Mouse (Mus musculus) neural tube, embryonic 13.5 days (tissue): Measurements from ENCODE around the gene Homer3. TPM values are rescaled to one million over a fixed set of nuclear protein-coding genes. Genes with fewer than 3 reads are reported as not detected.

Experiments
- ATAC-seq: fragments of 200-750 bp; cut with Nextera tagmentation; 2 replicates; pipeline ENCODE4 v1.8.0; 2017; ENCODE audit warnings: low read depth, mild to moderate bottlenecking, moderate TSS enrichment, moderate library complexity
- H3K27ac ChIP-seq: fragments of 300-500 bp; sonication (generic); replicated peaks from 2 replicates; pipeline ENCODE4 v1.5.1; 2015; ENCODE audit warnings: moderate library complexity, mild to moderate bottlenecking, inconsistent platforms
- H3K27me3 ChIP-seq: fragments of 300-500 bp; sonication (generic); 2 replicates; pipeline ENCODE4 v1.6.1; 2015; ENCODE audit warnings: mild to moderate bottlenecking, inconsistent platforms
- H3K36me3 ChIP-seq: fragments of 300-500 bp; sonication (generic); 2 replicates; pipeline ENCODE4 v1.6.1; 2015; ENCODE audit warnings: mild to moderate bottlenecking, inconsistent platforms
- H3K4me1 ChIP-seq: fragments of 300-500 bp; sonication (generic); replicated peaks from 2 replicates; pipeline ENCODE4 v1.6.1; 2015; ENCODE audit warnings: inconsistent platforms
- H3K4me2 ChIP-seq: fragments of 300-500 bp; sonication (generic); 2 replicates; pipeline ENCODE4 v1.6.1; 2015; ENCODE audit warnings: inconsistent platforms, mild to moderate bottlenecking, moderate library complexity
- H3K4me3 ChIP-seq: fragments of 300-500 bp; sonication (generic); 2 replicates; pipeline ENCODE4 v1.5.1; 2015; ENCODE audit warnings: mild to moderate bottlenecking, inconsistent platforms
- H3K9ac ChIP-seq: fragments of 300-500 bp; sonication (generic); 2 replicates; pipeline ENCODE4 v1.6.1; 2015; ENCODE audit warnings: moderate library complexity, mild to moderate bottlenecking, inconsistent platforms
- H3K9me3 ChIP-seq: fragments of 300-500 bp; sonication (generic); 2 replicates; pipeline ENCODE4 v1.6.1; 2016; ENCODE audit warnings: inconsistent platforms
- WGBS: fragments of 180-500 bp; shearing (Covaris S2); methylation state at CpG from one replicate; pipeline ENCODE4 v1.1.7; 2015; 5-methylcytosine and 5-hydroxymethylcytosine counted together
- polyA plus RNA-seq: library from polyadenylated mRNA; unstranded; fragments of >200 nt; fragmentation: Nextera tagmentation; extraction: Ambion mirVana; gene quantifications from 2 replicates; pipeline ENCODE4 v1.2.1, GENCODE M21; 2015

Gene Homer3
- 49.6 and 52.1 TPM in 2 replicates for polyA plus RNA-seq

- peak within 1 kb of the TSS; percentile 88 for H3K9ac ChIP-seq
- H3K36me3 ChIP-seq, result peaks cover 29% of the 10 kb centered on the region
- no peaks in the 10 kb centered on the region for H3K9me3 ChIP-seq
- peaks cover 27% of the 10 kb centered on the region for H3K4me1 ChIP-seq
- H3K4me3 ChIP-seq, result peak within 1 kb of the TSS; percentile 76
- H3K4me2 ChIP-seq, result peak within 1 kb of the TSS; percentile 89
- 2% methylated on average over 35 of the region's 36 CpGs for WGBS
- H3K27ac ChIP-seq, result peak within 1 kb of the TSS; percentile 50
- peak; percentile 88 for ATAC-seq
- H3K27me3 ChIP-seq, result no peaks in the 10 kb centered on the region
These were observed at the start of gene Homer3 for GRCm38 (mm10) chr8:70282603-70283135. TSS of gene Homer3 (plus strand) at chr8:70282827.

GRCm38 (mm10) chr8:70233606-70234005 is 49.0 kb upstream of the Homer3 start:
- Histone ChIP-seq H3K27ac (peak overlapping the region; percentile 96), H3K9me3 (no peaks in the 10 kb centered on the region), H3K4me3 (peak overlapping the region; percentile 71), H3K4me2 (peak overlapping the region; percentile 90), H3K27me3 (no peaks in the 10 kb centered on the region), H3K9ac (peak overlapping the region; percentile 85), H3K4me1 (peaks cover 39% of the 10 kb centered on the region), H3K36me3 (peaks cover 50% of the 10 kb centered on the region)
- 6% methylated on average over 13 of the region's 13 CpGs for WGBS
- peak; percentile 48 for ATAC-seq

- peak; percentile 96 for ATAC-seq
- H3K27me3 ChIP-seq, result no peaks in the 10 kb centered on the region
- peak within 1 kb of the TSS; percentile 71 for H3K4me3 ChIP-seq
- H3K9ac ChIP-seq, result peak within 1 kb of the TSS; percentile 85
- peak within 1 kb of the TSS; percentile 96 for H3K27ac ChIP-seq
- H3K4me1 ChIP-seq, result peaks cover 39% of the 10 kb centered on the region
- peak within 1 kb of the TSS; percentile 90 for H3K4me2 ChIP-seq
- peaks cover 50% of the 10 kb centered on the region for H3K36me3 ChIP-seq
- H3K9me3 ChIP-seq, result no peaks in the 10 kb centered on the region
- WGBS, result under 1% methylated on average over 67 of the region's 67 CpGs
These were observed 48.4 kb upstream of the Homer3 start, which contains the start of the genes Sugp2 and Armc6 for GRCm38 (mm10) chr8:70234080-70234780. TSS of gene Sugp2 (plus strand) at chr8:70234226. TSS of gene Armc6 (minus strand) at chr8:70234466.

DNA sequence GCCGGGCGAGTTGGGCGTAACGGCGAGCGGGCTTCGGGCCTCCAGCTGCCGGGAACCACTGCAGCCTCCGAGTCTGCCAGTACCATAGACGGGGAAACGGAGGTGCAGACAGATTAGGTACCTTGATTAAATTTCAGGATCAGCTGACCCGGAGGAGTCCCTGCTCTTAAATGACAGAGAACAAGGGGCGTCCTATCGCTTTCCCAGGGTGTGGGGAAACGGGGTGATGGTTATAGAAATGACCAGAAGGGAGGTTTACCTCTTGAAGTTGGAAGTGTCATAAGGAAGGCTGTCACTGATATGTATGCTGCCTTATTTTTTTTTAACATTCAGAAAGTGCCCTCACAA is 47.9 kb upstream of the Homer3 start:
- Histone ChIP-seq H3K36me3 (peaks cover 49% of the 10 kb centered on the region), H3K4me3 (peak overlapping the region; percentile 71), H3K27ac (peak overlapping the region; percentile 96), H3K4me1 (peaks cover 39% of the 10 kb centered on the region), H3K27me3 (no peaks in the 10 kb centered on the region), H3K4me2 (peak overlapping the region; percentile 90), H3K9me3 (no peaks in the 10 kb centered on the region), H3K9ac (peak overlapping the region; percentile 85)
- ATAC-seq, result no peak
- under 1% methylated on average over 15 of the region's 15 CpGs for WGBS

DNA sequence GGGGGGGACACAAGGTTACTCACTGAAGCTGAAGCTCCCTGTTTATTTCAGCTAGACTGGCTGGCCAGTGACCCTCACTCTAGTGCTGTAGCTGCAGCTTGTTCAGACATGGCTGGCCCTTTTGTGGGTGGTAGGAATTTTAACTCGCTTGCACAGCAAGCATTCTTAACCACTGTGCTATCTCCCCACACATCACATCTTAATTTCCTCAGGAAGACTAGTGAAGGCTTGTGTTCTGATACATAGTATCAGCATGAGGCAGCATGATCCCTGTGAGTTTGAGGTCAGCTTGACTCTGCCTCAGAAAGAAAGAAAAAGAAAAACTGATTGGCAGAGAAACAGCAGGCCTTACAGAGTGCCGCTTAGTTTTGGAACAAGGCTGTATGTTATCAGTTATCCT is 44.8 kb upstream of the Homer3 start:
- ATAC-seq, result no peak
- WGBS, result 92% methylated on average over 2 of the region's 2 CpGs
- H3K4me3 ChIP-seq, result no peak overlapping the region
- H3K9me3 ChIP-seq, result no peaks in the 10 kb centered on the region
- no peak overlapping the region for H3K9ac ChIP-seq
- no peaks in the 10 kb centered on the region for H3K27me3 ChIP-seq
- peaks cover 31% of the 10 kb centered on the region for H3K4me1 ChIP-seq
- peaks cover 64% of the 10 kb centered on the region for H3K36me3 ChIP-seq
- no peak overlapping the region for H3K27ac ChIP-seq
- no peak overlapping the region for H3K4me2 ChIP-seq

GRCm38 (mm10) chr8:70240642-70241041 is 42.0 kb upstream of the Homer3 start:
- H3K27ac ChIP-seq, result no peak overlapping the region
- H3K9me3 ChIP-seq, result no peaks in the 10 kb centered on the region
- WGBS, result 91% methylated on average over 5 of the region's 5 CpGs
- peaks cover 27% of the 10 kb centered on the region for H3K4me1 ChIP-seq
- no peak overlapping the region for H3K4me2 ChIP-seq
- peaks cover 87% of the 10 kb centered on the region for H3K36me3 ChIP-seq
- no peak overlapping the region for H3K4me3 ChIP-seq
- no peaks in the 10 kb centered on the region for H3K27me3 ChIP-seq
- H3K9ac ChIP-seq, result no peak overlapping the region
- ATAC-seq, result no peak

DNA sequence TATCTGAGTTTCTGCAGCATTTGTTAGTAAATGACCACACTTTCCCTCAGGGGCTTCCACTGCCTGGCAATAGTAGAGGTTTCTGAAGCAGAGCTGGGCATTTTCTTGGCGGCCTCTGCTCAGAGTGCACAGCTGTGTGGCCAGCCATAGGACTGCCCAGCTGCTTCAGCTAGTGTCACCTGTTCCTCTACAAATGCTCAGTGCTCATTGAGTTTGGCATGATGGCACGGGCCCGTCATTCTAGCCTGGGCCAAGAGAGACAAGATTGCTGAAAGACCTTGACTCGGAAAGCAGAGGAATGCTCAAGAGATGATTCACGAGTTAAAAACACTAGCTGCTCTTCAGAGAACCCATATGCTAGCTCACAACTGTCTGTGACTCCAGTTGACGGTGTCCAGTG is 36.0 kb upstream of the Homer3 start:
- 92% methylated on average over 6 of the region's 6 CpGs for WGBS
- Histone ChIP-seq H3K4me2 (no peak overlapping the region), H3K36me3 (peaks cover 88% of the 10 kb centered on the region), H3K27me3 (no peaks in the 10 kb centered on the region), H3K4me3 (no peak overlapping the region), H3K9me3 (no peaks in the 10 kb centered on the region), H3K4me1 (peaks cover 17% of the 10 kb centered on the region), H3K27ac (no peak overlapping the region), H3K9ac (no peak overlapping the region)
- no peak for ATAC-seq

DNA sequence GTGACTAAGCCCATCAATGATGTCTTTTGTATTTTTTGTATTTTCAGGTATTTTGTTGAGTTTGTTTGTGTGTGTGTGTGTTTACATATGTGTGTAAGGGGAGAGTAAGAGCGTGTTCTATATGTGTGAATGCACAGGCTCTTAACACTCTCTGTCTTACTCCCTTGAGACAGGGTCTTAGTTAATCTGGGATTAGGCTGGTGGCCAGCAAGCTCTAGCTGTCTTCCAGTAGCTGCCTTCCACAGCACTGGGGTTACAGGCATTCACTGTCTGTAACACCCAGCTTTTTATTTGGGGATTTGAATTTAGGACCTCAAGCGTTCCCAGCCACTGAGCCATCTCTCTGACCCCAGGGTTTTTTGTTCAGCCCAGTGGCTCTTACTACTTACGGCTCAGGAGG is 34.8 kb upstream of the Homer3 start:
- 92% methylated on average over 3 of the region's 3 CpGs for WGBS
- no peak overlapping the region for H3K4me2 ChIP-seq
- no peak overlapping the region for H3K4me3 ChIP-seq
- no peak overlapping the region for H3K27ac ChIP-seq
- peaks cover 88% of the 10 kb centered on the region for H3K36me3 ChIP-seq
- ATAC-seq, result no peak
- no peaks in the 10 kb centered on the region for H3K27me3 ChIP-seq
- H3K9me3 ChIP-seq, result no peaks in the 10 kb centered on the region
- H3K9ac ChIP-seq, result no peak overlapping the region
- H3K4me1 ChIP-seq, result peaks cover 17% of the 10 kb centered on the region

- Histone ChIP-seq H3K4me1 (no peaks in the 10 kb centered on the region), H3K4me2 (no peak overlapping the region), H3K27me3 (no peaks in the 10 kb centered on the region), H3K27ac (no peak overlapping the region), H3K4me3 (no peak overlapping the region), H3K9ac (no peak overlapping the region), H3K36me3 (peaks cover 100% of the 10 kb centered on the region), H3K9me3 (no peaks in the 10 kb centered on the region)
- ATAC-seq, result no peak
- 86% methylated on average over 1 of the region's 1 CpGs for WGBS
These were observed 28.0 kb upstream of the Homer3 start for GRCm38 (mm10) chr8:70254628-70255027.

DNA sequence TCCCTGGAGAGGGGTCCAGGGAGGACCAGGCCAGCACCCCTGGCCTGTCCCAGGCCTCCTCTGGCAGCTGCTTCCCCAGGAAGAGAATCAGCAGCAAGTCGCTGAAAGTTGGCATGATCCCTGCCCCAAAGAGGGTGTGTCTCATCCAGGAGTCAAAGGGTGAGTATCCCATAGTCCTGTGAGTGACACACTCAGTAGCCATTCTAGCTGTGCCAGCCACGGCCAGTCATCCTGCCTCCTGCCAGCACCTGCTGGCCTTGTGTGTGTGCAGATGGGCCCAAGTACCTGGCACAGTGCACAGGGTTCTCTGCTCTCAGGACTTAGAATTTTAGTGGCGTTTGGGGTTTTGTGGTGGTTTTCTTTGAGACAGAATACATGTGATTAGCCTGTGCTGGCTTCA is 25.2 kb upstream of the Homer3 start:
- Histone ChIP-seq H3K27me3 (no peaks in the 10 kb centered on the region), H3K9ac (no peak overlapping the region), H3K36me3 (peaks cover 100% of the 10 kb centered on the region), H3K4me1 (no peaks in the 10 kb centered on the region), H3K27ac (no peak overlapping the region), H3K4me3 (no peak overlapping the region), H3K4me2 (no peak overlapping the region), H3K9me3 (no peaks in the 10 kb centered on the region)
- no peak for ATAC-seq
- 89% methylated on average over 3 of the region's 3 CpGs for whole genome bisulfite sequencing

DNA sequence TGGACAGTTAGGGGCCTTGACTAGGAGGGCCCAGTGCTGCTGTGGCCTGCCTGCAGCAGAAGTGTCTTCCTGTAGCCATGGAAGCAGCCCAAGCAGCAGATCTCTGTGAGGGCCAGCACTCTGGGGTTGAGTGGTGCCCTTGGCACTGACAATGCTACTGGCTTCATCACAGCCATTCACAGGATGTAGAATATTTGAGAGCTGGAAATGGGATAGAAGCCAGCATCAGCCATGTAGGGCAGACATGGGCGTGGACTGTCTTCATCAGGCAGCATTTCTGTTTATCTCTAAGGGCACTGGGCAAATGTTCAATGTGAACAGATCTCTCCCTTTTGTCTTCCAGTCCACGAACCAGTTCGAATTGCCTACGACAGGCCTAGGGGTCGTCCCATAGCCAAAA is 24.0 kb upstream of the Homer3 start:
- no peak overlapping the region for H3K4me2 ChIP-seq
- 95% methylated on average over 5 of the region's 5 CpGs for WGBS
- no peaks in the 10 kb centered on the region for H3K4me1 ChIP-seq
- no peak overlapping the region for H3K9ac ChIP-seq
- H3K4me3 ChIP-seq, result no peak overlapping the region
- H3K27ac ChIP-seq, result no peak overlapping the region
- H3K36me3 ChIP-seq, result peaks cover 100% of the 10 kb centered on the region
- H3K9me3 ChIP-seq, result no peaks in the 10 kb centered on the region
- ATAC-seq, result no peak
- H3K27me3 ChIP-seq, result no peaks in the 10 kb centered on the region

DNA sequence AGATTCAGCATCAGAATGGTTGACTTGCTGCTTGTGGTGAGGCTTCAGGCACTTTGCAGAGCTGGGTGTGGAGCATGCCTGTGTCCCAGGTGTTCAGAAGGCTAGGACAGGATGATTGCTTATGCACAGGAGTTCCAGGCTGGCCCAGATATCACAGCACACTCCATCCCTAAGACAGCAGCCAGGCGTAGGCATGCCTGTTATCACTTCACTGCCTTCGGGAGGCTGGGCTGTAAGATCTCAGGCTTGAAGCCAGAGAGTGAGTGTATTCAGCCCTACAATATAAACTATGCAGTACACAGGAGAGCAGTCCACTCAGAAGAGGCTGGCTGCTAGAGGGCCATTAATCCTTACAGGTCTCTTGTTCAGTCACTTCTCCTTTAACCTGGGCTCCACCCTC is 23.6 kb upstream of the Homer3 start:
- no peak overlapping the region for H3K27ac ChIP-seq
- WGBS, result 90% methylated on average over 2 of the region's 2 CpGs
- no peak for ATAC-seq
- H3K9ac ChIP-seq, result no peak overlapping the region
- no peak overlapping the region for H3K4me3 ChIP-seq
- H3K4me2 ChIP-seq, result no peak overlapping the region
- peaks cover 100% of the 10 kb centered on the region for H3K36me3 ChIP-seq
- no peaks in the 10 kb centered on the region for H3K4me1 ChIP-seq
- H3K27me3 ChIP-seq, result no peaks in the 10 kb centered on the region
- H3K9me3 ChIP-seq, result no peaks in the 10 kb centered on the region

- no peak overlapping the region for H3K4me3 ChIP-seq
- ATAC-seq, result no peak
- no peak overlapping the region for H3K27ac ChIP-seq
- H3K36me3 ChIP-seq, result peaks cover 41% of the 10 kb centered on the region
- H3K9ac ChIP-seq, result no peak overlapping the region
- H3K4me1 ChIP-seq, result no peaks in the 10 kb centered on the region
- no peaks in the 10 kb centered on the region for H3K27me3 ChIP-seq
- H3K4me2 ChIP-seq, result no peak overlapping the region
- no peaks in the 10 kb centered on the region for H3K9me3 ChIP-seq
- 84% methylated on average over 3 of the region's 3 CpGs for WGBS
These were observed 15.0 kb upstream of the Homer3 start for GRCm38 (mm10) chr8:70267674-70268073.
